Mouse (Mus musculus): ENCODE results near the gene Rbm19.

DNA sequence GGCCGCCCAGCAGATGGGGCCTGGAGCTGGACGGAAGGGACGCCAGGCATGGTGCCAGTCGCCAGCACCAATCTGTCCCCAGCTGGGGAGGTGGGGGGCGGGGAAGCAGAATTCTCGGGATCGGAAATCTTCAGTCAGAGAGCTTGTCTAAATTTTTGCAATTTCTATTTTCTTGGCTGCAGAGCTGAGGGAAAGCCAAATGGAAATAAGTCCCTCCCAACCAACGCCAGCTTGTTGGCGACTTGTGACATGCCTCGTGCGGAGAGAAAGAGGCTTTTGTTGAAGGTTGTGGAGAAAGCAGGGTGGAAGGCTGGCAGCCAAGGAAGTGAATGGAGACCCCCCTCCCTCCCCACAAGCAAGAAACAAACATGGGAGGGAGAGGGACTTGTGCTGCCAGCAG is 119.3 kb downstream of the Rbm19 start:
- TF ChIP-seq CTCF (IDR thresholded peaks at IDR 0.05; ENCODE audit: insufficient read depth, low read length): no peak
- TF ChIP-seq POLR2A (IDR thresholded peaks at IDR 0.05; ENCODE audit: borderline replicate concordance, extremely low read depth, low read depth, low read length): no peak
